Mouse (Mus musculus): Measurements from ENCODE around the gene Odf2. TPM values are rescaled to one million over a fixed set of nuclear protein-coding genes. Genes with fewer than 3 reads are reported as not detected.

Gene Odf2
- polyA plus RNA-seq (2016; fragmentation: Nextera tagmentation; extraction: Ambion mirVana) = 118 and 133 TPM in 2 replicates

GRCm38 (mm10) chr2:29889066-29889944 is at the start of gene Odf2:
Odf2 (plus strand) TSS chr2:29889221.
- H3K9me3 ChIP-seq = no peaks in the 10 kb centered on the region
- WGBS = under 1% methylated on average over 67 of the region's 70 CpGs
- peaks cover 8% of the 10 kb centered on the region for H3K27me3 ChIP-seq
- H3K4me1 ChIP-seq = peaks cover 19% of the 10 kb centered on the region
- peaks cover 23% of the 10 kb centered on the region for H3K36me3 ChIP-seq (replicated peaks)
- H3K4me3 ChIP-seq (replicated peaks) = peak within 1 kb of the TSS; percentile 99
- peak within 1 kb of the TSS; percentile 92 for H3K4me2 ChIP-seq
- ATAC-seq (ENCODE audit: low FRiP score) = peak; percentile 94
- peak within 1 kb of the TSS; percentile 92 for H3K27ac ChIP-seq
- H3K9ac ChIP-seq = peak within 1 kb of the TSS; percentile 94

- Histone ChIP-seq H3K9me3 (no peaks in the 10 kb centered on the region), H3K4me3 (replicated peaks) (no peak overlapping the region), H3K4me1 (peaks cover 71% of the 10 kb centered on the region), H3K9ac (no peak overlapping the region), H3K36me3 (replicated peaks) (peaks cover 13% of the 10 kb centered on the region), H3K27me3 (peaks cover 74% of the 10 kb centered on the region), H3K4me2 (no peak overlapping the region), H3K27ac (no peak overlapping the region)
- WGBS = 36% methylated on average over 4 of the region's 4 CpGs
- peak; percentile 54 for ATAC-seq (ENCODE audit: low FRiP score)
These were observed 49.6 kb upstream of the Odf2 start for GRCm38 (mm10) chr2:29839460-29839859.

- no peak overlapping the region for H3K4me3 ChIP-seq (replicated peaks)
- H3K27ac ChIP-seq = no peak overlapping the region
- whole genome bisulfite sequencing = 59% methylated on average over 9 of the region's 9 CpGs
- peaks cover 93% of the 10 kb centered on the region for H3K27me3 ChIP-seq
- no peak overlapping the region for H3K4me2 ChIP-seq
- H3K9ac ChIP-seq = no peak overlapping the region
- H3K9me3 ChIP-seq = no peaks in the 10 kb centered on the region
- peaks cover 73% of the 10 kb centered on the region for H3K4me1 ChIP-seq
- peaks cover 10% of the 10 kb centered on the region for H3K36me3 ChIP-seq (replicated peaks)
- no peak for ATAC-seq (ENCODE audit: low FRiP score)
These were observed 45.6 kb upstream of the Odf2 start for GRCm38 (mm10) chr2:29843231-29844105.

GRCm38 (mm10) chr2:29844115-29844514 is 44.9 kb upstream of the Odf2 start:
- peaks cover 10% of the 10 kb centered on the region for H3K36me3 ChIP-seq (replicated peaks)
- no peak overlapping the region for H3K27ac ChIP-seq
- 71% methylated on average over 2 of the region's 2 CpGs for WGBS
- ATAC-seq (ENCODE audit: low FRiP score) = no peak
- no peaks in the 10 kb centered on the region for H3K9me3 ChIP-seq
- no peak overlapping the region for H3K9ac ChIP-seq
- peaks cover 66% of the 10 kb centered on the region for H3K4me1 ChIP-seq
- H3K27me3 ChIP-seq = peaks cover 93% of the 10 kb centered on the region
- H3K4me3 ChIP-seq (replicated peaks) = no peak overlapping the region
- H3K4me2 ChIP-seq = no peak overlapping the region

GRCm38 (mm10) chr2:29844661-29845060 is 44.4 kb upstream of the Odf2 start:
- peaks cover 95% of the 10 kb centered on the region for H3K27me3 ChIP-seq
- H3K36me3 ChIP-seq (replicated peaks) = peaks cover 10% of the 10 kb centered on the region
- H3K4me3 ChIP-seq (replicated peaks) = peak overlapping the region; percentile 51; the same call in 1 of the 2 replicates
- H3K4me1 ChIP-seq = peaks cover 63% of the 10 kb centered on the region
- no peak overlapping the region for H3K27ac ChIP-seq
- WGBS = 19% methylated on average over 3 of the region's 3 CpGs
- peak overlapping the region; percentile 68; the same call in 1 of the 2 replicates for H3K9ac ChIP-seq
- H3K4me2 ChIP-seq = peak overlapping the region; percentile 83
- no peak for ATAC-seq (ENCODE audit: low FRiP score)
- H3K9me3 ChIP-seq = no peaks in the 10 kb centered on the region

GRCm38 (mm10) chr2:29845636-29846035 is 43.4 kb upstream of the Odf2 start:
- Histone ChIP-seq H3K9me3 (no peaks in the 10 kb centered on the region), H3K9ac (peak overlapping the region; percentile 68), H3K27me3 (peaks cover 97% of the 10 kb centered on the region), H3K4me2 (peak overlapping the region; percentile 83), H3K36me3 (replicated peaks) (peaks cover 10% of the 10 kb centered on the region), H3K4me1 (peaks cover 59% of the 10 kb centered on the region), H3K4me3 (replicated peaks) (peak overlapping the region; percentile 51), H3K27ac (0 out of 2 replicates have a peak overlapping the region, but pooled peaks have one; percentile 25)
- 2% methylated on average over 25 of the region's 25 CpGs for WGBS
- ATAC-seq (ENCODE audit: low FRiP score) = 0 out of 2 replicates have a peak, but pooled peaks have one; percentile 7

GRCm38 (mm10) chr2:29846061-29846853 is 42.8 kb upstream of the Odf2 start:
- Histone ChIP-seq H3K4me3 (replicated peaks) (peak overlapping the region; percentile 51), H3K36me3 (replicated peaks) (peaks cover 10% of the 10 kb centered on the region), H3K27ac (0 out of 2 replicates have a peak overlapping the region, but pooled peaks have one; percentile 25), H3K4me2 (peak overlapping the region; percentile 83), H3K27me3 (peaks cover 97% of the 10 kb centered on the region), H3K9ac (peak overlapping the region; percentile 68), H3K4me1 (peaks cover 53% of the 10 kb centered on the region), H3K9me3 (no peaks in the 10 kb centered on the region)
- 2% methylated on average over 47 of the region's 47 CpGs for WGBS
- peak; percentile 71 for ATAC-seq (ENCODE audit: low FRiP score)

- peaks cover 9% of the 10 kb centered on the region for H3K36me3 ChIP-seq (replicated peaks)
- H3K9ac ChIP-seq = no peak overlapping the region
- 35% methylated on average over 3 of the region's 3 CpGs for WGBS
- H3K27ac ChIP-seq = no peak overlapping the region
- no peak overlapping the region for H3K4me3 ChIP-seq (replicated peaks)
- peaks cover 53% of the 10 kb centered on the region for H3K4me1 ChIP-seq
- peak overlapping the region; percentile 83; the same call in 1 of the 2 replicates for H3K4me2 ChIP-seq
- H3K27me3 ChIP-seq = peaks cover 100% of the 10 kb centered on the region
- ATAC-seq (ENCODE audit: low FRiP score) = no peak
- no peaks in the 10 kb centered on the region for H3K9me3 ChIP-seq
These were observed 42.1 kb upstream of the Odf2 start for GRCm38 (mm10) chr2:29846911-29847310.

GRCm38 (mm10) chr2:29849041-29849440 is 40.0 kb upstream of the Odf2 start:
- WGBS = 71% methylated on average over 8 of the region's 8 CpGs
- Histone ChIP-seq H3K4me3 (replicated peaks) (no peak overlapping the region), H3K4me1 (peaks cover 55% of the 10 kb centered on the region), H3K27ac (no peak overlapping the region), H3K36me3 (replicated peaks) (no peaks in the 10 kb centered on the region), H3K27me3 (peaks cover 95% of the 10 kb centered on the region), H3K9ac (no peak overlapping the region), H3K9me3 (no peaks in the 10 kb centered on the region), H3K4me2 (no peak overlapping the region)
- no peak for ATAC-seq (ENCODE audit: low FRiP score)

GRCm38 (mm10) chr2:29849841-29850480 is 39.1 kb upstream of the Odf2 start:
- 62% methylated on average over 5 of the region's 5 CpGs for WGBS
- no peak overlapping the region for H3K4me2 ChIP-seq
- no peaks in the 10 kb centered on the region for H3K9me3 ChIP-seq
- 0 out of 2 replicates have a peak overlapping the region, but pooled peaks have one; percentile 19 for H3K27ac ChIP-seq
- H3K27me3 ChIP-seq = peaks cover 93% of the 10 kb centered on the region
- H3K9ac ChIP-seq = no peak overlapping the region
- H3K36me3 ChIP-seq (replicated peaks) = no peaks in the 10 kb centered on the region
- H3K4me1 ChIP-seq = peaks cover 51% of the 10 kb centered on the region
- H3K4me3 ChIP-seq (replicated peaks) = no peak overlapping the region
- no peak for ATAC-seq (ENCODE audit: low FRiP score)

- no peak for ATAC-seq (ENCODE audit: low FRiP score)
- H3K4me3 ChIP-seq (replicated peaks) = no peak overlapping the region
- H3K27ac ChIP-seq = no peak overlapping the region
- H3K9ac ChIP-seq = peak overlapping the region; percentile 30; the same call in 1 of the 2 replicates
- 35% methylated on average over 4 of the region's 4 CpGs for WGBS
- peaks cover 49% of the 10 kb centered on the region for H3K4me1 ChIP-seq
- no peak overlapping the region for H3K4me2 ChIP-seq
- peaks cover 92% of the 10 kb centered on the region for H3K27me3 ChIP-seq
- no peaks in the 10 kb centered on the region for H3K36me3 ChIP-seq (replicated peaks)
- no peaks in the 10 kb centered on the region for H3K9me3 ChIP-seq
These were observed 36.0 kb upstream of the Odf2 start for GRCm38 (mm10) chr2:29852957-29853485.
